Comparison of ENCODE assay signal across 27 mouse cellular contexts in the genomic region with DNA sequence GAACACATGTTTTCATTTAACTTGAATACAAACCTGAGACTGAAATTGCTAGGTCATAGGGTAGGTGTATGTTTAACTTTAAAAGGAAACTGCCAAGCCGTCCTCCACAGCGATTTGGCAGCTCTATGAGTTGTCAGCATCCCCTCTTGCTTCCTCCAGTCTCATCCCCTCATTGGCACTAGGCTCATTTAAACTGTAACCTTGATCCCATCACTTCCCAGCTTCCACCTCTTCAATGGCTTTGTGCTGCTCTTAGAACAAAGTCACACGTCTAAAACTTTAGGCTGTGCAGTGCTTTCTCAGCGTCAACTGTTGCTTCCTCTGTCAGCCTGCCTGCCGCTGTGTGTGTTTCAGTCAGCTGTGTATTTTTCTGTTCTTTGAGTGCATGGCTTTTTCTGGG. TPM values are rescaled to one million over a fixed set of nuclear protein-coding genes. Genes with fewer than 3 reads are reported as not detected.
DNase-seq lines count a peak whose midpoint lies in the region; ATAC-seq and TF ChIP-seq lines count a peak whose summit lies in the region.
"Had no signal": no experiment of that assay in that cellular context is flagged by ENCODE, and none has a peak within 500 bp of the region (broad histone marks: within the 10 kb centered on the region; RNA-seq: fewer than 3 reads in every experiment).

No protein-coding gene starts in this region.

- H3K4me1 ChIP-seq in kidney, embryonic 14.5 days (ENCODE audit: control insufficient read depth, insufficient read depth, low read length), result peaks cover 23% of the 10 kb centered on the region
- H3K4me1 ChIP-seq in lung, embryonic 14.5 days (ENCODE audit: insufficient read depth), result no peaks in the 10 kb centered on the region
- H3K4me1 ChIP-seq in limb, embryonic 10.5 days, result peaks cover 32% of the 10 kb centered on the region
- H3K4me1 ChIP-seq: forebrain, embryonic 12.5 days; limb, embryonic 15.5 days had no signal

- 33% methylated on average over 5 of the region's 5 CpGs for WGBS in kidney, embryonic 14.5 days
- WGBS in lung, embryonic 14.5 days, result 8% methylated on average over 5 of the region's 5 CpGs
- 48% methylated on average over 5 of the region's 5 CpGs for WGBS in limb, embryonic 10.5 days

- peak; percentile 67 for DNase-seq in kidney, adult 11 months
- DNase-seq in lung, embryonic 14.5 days, result peak; percentile 16
- no peak for DNase-seq in lung, postnatal 36 days
- DNase-seq in kidney, adult 9 months, result peak; percentile 77
- no peak for DNase-seq in limb, embryonic 10.5 days (ENCODE audit: low spot score)
- DNase-seq in thymus, postnatal 36 days, result no peak
- no peak for DNase-seq in urinary bladder, postnatal 25 days (ENCODE audit: low spot score)
- DNase-seq: adrenal gland, postnatal 14 days; cerebellum, adult 11 months; cerebellum, adult 9-10 months; cerebellum, postnatal 36 days; forebrain, postnatal 0 days; heart, postnatal 14 days; layer of hippocampus, postnatal 36 days; left cerebral cortex, postnatal 4 days; midbrain, embryonic 14.5 days; right cerebral cortex, postnatal 4 days; thymus, adult 2 months had no signal

- no peak overlapping the region for H3K4me2 ChIP-seq in kidney, embryonic 14.5 days (replicated peaks; ENCODE audit: low read depth, low read length)
- H3K4me2 ChIP-seq in lung, embryonic 14.5 days, result no peak overlapping the region
- H3K4me2 ChIP-seq: embryonic facial prominence, embryonic 15.5 days; forebrain, embryonic 12.5 days; limb, embryonic 15.5 days had no signal

- no peak for ATAC-seq in kidney, embryonic 14.5 days (ENCODE audit: low FRiP score, low TSS enrichment)
- no peak for ATAC-seq in lung, embryonic 14.5 days (ENCODE audit: insufficient read depth)
- ATAC-seq: forebrain, postnatal 0 days; hindbrain, embryonic 16.5 days; lung, postnatal 0 days; Patski had no signal

- TF ChIP-seq CTCF in lung, embryonic 14.5 days (IDR thresholded peaks at IDR 0.05; ENCODE audit: low read depth), result no peak

- H3K27ac ChIP-seq in kidney, embryonic 14.5 days (ENCODE audit: low read depth, low read length), result no peak overlapping the region
- no peak overlapping the region for H3K27ac ChIP-seq in lung, embryonic 14.5 days (ENCODE audit: low read depth)
- peak overlapping the region; percentile 40; the same call in 1 of the 2 replicates for H3K27ac ChIP-seq in limb, embryonic 10.5 days
- H3K27ac ChIP-seq: embryonic facial prominence, embryonic 15.5 days; forebrain, embryonic 12.5 days; limb, embryonic 15.5 days; macrophage; stomach, postnatal 0 days had no signal

- no peaks in the 10 kb centered on the region for H3K36me3 ChIP-seq in kidney, embryonic 14.5 days (ENCODE audit: control insufficient read depth, insufficient read depth, low read length)
- H3K36me3 ChIP-seq in lung, embryonic 14.5 days (ENCODE audit: insufficient read depth), result no peaks in the 10 kb centered on the region
- no peaks in the 10 kb centered on the region for H3K36me3 ChIP-seq in limb, embryonic 10.5 days
- H3K36me3 ChIP-seq: embryonic facial prominence, embryonic 15.5 days; forebrain, embryonic 12.5 days; limb, embryonic 15.5 days had no signal

- no peaks in the 10 kb centered on the region for H3K9me3 ChIP-seq in kidney, embryonic 14.5 days (ENCODE audit: control insufficient read depth, low read length)
- H3K9me3 ChIP-seq in lung, embryonic 14.5 days (ENCODE audit: low read depth, low read length), result no peaks in the 10 kb centered on the region
- no peaks in the 10 kb centered on the region for H3K9me3 ChIP-seq in limb, embryonic 10.5 days (replicated peaks)
- H3K9me3 ChIP-seq: embryonic facial prominence, embryonic 15.5 days; forebrain, embryonic 12.5 days; limb, embryonic 15.5 days had no signal

- H3K9ac ChIP-seq in kidney, embryonic 14.5 days (ENCODE audit: low read depth, low read length), result no peak overlapping the region
- H3K9ac ChIP-seq in lung, embryonic 14.5 days, result no peak overlapping the region
- H3K9ac ChIP-seq: embryonic facial prominence, embryonic 15.5 days; forebrain, embryonic 12.5 days; forebrain, postnatal 0 days; limb, embryonic 15.5 days had no signal

- H3K4me3 ChIP-seq in kidney, embryonic 14.5 days (ENCODE audit: low read length), result no peak overlapping the region
- no peak overlapping the region for H3K4me3 ChIP-seq in lung, embryonic 14.5 days (ENCODE audit: low read depth, low read length)
- no peak overlapping the region for H3K4me3 ChIP-seq in limb, embryonic 10.5 days
- H3K4me3 ChIP-seq: embryonic facial prominence, embryonic 15.5 days; forebrain, embryonic 12.5 days; limb, embryonic 15.5 days had no signal

- H3K27me3 ChIP-seq in kidney, embryonic 14.5 days (ENCODE audit: control insufficient read depth, insufficient read depth, low read length), result no peaks in the 10 kb centered on the region
- H3K27me3 ChIP-seq in lung, embryonic 14.5 days (ENCODE audit: insufficient read depth, low read length), result no peaks in the 10 kb centered on the region
- H3K27me3 ChIP-seq in limb, embryonic 10.5 days (ENCODE audit: low read depth, poor library complexity, severe bottlenecking), result no peaks in the 10 kb centered on the region
- H3K27me3 ChIP-seq: embryonic facial prominence, embryonic 15.5 days; forebrain, embryonic 12.5 days; limb, embryonic 15.5 days; Patski had no signal

RNA-seq across cellular contexts. Expression of a gene that starts 22.9 kb away (rescaled TPM):
- 19.9 and 42.0 TPM in 2 replicates for polyA plus RNA-seq in kidney, embryonic 14.5 days (2014; fragmentation: Nextera tagmentation; extraction: Ambion mirVana)
- polyA plus RNA-seq in lung, embryonic 14.5 days (2014; fragmentation: Nextera tagmentation; extraction: Ambion mirVana), result 17.1 and 17.3 TPM in 2 replicates
- polyA plus RNA-seq in limb, embryonic 10.5 days (2016; fragmentation: Nextera tagmentation; extraction: Ambion mirVana), result 3.9 and 6.4 TPM in 2 replicates

RNA-seq across cellular contexts. Expression of a gene that starts 23.1 kb away (rescaled TPM):
- polyA plus RNA-seq in kidney, embryonic 14.5 days (2014; fragmentation: Nextera tagmentation; extraction: Ambion mirVana), result 19.2 and 31.9 TPM in 2 replicates
- polyA plus RNA-seq in lung, embryonic 14.5 days (2014; fragmentation: Nextera tagmentation; extraction: Ambion mirVana), result 22.6 and 22.9 TPM in 2 replicates
- polyA plus RNA-seq in limb, embryonic 10.5 days (2016; fragmentation: Nextera tagmentation; extraction: Ambion mirVana), result 14.5 and 16.1 TPM in 2 replicates

Comparison
In these comparisons a context has a peak if more than half of its experiments do, and no peak if none do; other contexts are left out.
1. DNase-seq: peak in kidney, adult 11 months (single experiment), lung, embryonic 14.5 days (single experiment) and kidney, adult 9 months (single experiment); none in lung, postnatal 36 days (single experiment), limb, embryonic 10.5 days (single experiment), thymus, postnatal 36 days (0 of 2) and urinary bladder, postnatal 25 days (single experiment).